Mouse (Mus musculus) adrenal gland, postnatal 10 days (tissue): ENCODE data around the gene 0610040J01Rik. TPM values are rescaled to one million over a fixed set of nuclear protein-coding genes. Genes with fewer than 3 reads are reported as not detected.

Experiments used
- DNase-seq: peaks from one replicate; pipeline ENCODE4 v3.0.0; 2021; ENCODE audit warnings: mixed read lengths
- long read RNA-seq, 2 experiments: library from polyadenylated mRNA; stranded (forward); transcript quantifications; one replicate each; pipeline ENCODE4 v2.0.0; 2021
- total RNA-seq, 2 experiments: library from RNA; stranded (reverse); gene quantifications; 2 replicates each; pipeline ENCODE4 v1.2.3; 2021

Gene 0610040J01Rik
- total RNA-seq: 1 to 10 TPM; 3.6 to 5.9 TPM
- long read RNA-seq, experiment 1, transcript 0610040J01Rik-201 (4 exons, 2,008 nt): major isoform, 5 of 9 reads
- long read RNA-seq, experiment 1, partial matches to known transcripts: 3 of 9 reads
- long read RNA-seq, experiment 1, other reads (novel, unspliced or antisense): 1 of 9 reads
- long read RNA-seq, experiment 2, transcript 0610040J01Rik-201 (4 exons, 2,008 nt): major isoform, 5 of 7 reads
- long read RNA-seq, experiment 2, partial matches to known transcripts: 0 of 7 reads
- long read RNA-seq, experiment 2, other reads (novel, unspliced or antisense): 2 of 7 reads

DNA sequence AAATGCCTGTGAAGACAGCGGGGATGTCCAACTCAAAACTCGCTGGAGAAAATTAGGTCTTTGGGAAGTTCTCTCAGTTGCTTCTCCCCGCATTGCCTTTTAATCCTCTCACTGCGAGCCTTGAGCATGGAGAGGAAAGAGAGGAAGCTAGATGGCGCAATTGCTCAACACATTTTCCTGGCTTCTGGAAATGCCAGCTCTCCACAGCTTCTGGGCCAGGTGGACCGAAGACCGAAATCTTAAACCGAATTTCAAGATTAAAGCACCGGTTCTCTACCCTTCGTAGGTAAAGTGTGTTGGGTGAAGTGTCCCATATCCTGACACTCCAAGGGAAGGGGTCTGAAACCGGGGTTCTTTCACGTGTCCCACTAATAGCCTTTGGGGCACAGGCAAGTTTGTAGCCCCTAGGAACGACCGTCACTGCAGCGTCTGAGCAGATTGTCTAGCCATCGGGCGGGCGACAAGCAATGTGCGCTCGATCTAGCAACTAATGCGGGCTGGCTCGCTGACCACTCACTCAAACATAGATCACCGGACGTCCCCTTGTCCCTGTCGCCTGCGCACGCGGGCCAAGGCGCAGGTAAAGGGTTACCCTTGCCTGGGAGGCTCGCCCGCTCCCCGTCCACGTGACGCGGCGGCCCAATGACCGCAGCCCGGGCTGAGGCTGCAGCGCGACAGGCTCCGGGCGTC, at the start of gene 0610040J01Rik:
TSS of gene 0610040J01Rik (plus strand) at position 545 of the 690 bp plus-strand sequence.
- DNase-seq: peak; percentile 77

- no peak for DNase-seq
These were observed 46.3 kb upstream of the 0610040J01Rik start for GRCm38 (mm10) chr5:63765886-63766285.

- peak; percentile 65 for DNase-seq
These were observed 45.4 kb upstream of the 0610040J01Rik start for GRCm38 (mm10) chr5:63766715-63767114.

GRCm38 (mm10) chr5:63767464-63767863, 44.7 kb upstream of the 0610040J01Rik start:
- DNase-seq: no peak

DNA sequence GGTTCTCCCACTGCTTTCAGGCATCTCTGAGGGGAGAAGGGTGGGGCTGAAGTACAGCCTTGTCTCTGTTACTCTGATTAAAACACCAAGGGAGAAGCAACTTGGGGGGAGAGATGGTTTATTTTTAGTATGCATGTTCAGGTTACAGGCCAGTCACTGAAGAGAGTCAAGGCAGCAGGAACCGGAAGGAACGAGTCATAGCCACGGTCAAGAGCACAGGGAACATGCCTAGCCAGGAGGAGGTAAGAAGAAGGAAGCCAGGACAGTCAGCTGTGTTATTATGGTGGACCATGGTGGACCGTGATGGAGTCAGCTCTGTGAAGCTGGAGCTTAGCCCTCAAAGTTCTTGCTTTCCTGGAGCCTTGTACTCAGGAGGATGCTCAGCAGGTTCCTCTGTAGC, 43.9 kb upstream of the 0610040J01Rik start:
- DNase-seq: no peak

DNA sequence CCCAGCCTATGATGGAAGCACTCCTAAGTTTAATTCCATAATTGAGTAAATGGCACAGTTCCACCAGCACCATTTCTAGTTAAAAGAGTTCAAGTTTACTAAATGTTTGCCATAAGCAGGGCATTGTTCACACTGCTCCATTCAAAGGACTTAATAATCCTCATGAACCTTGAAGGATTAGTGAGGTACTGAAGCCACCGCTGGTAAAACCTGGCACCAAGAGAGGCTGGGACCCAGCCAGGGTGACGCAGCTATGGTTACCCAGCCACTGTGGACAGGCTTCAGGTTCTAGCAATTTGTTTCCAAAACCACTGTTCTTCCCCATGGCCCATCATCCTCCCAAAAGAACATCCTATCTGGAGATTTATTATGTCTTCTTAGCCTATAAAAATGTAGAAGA, 39.2 kb upstream of the 0610040J01Rik start:
- DNase-seq: no peak

- no peak for DNase-seq
These were observed 38.6 kb upstream of the 0610040J01Rik start for GRCm38 (mm10) chr5:63773603-63774002.

GRCm38 (mm10) chr5:63788156-63788826, 23.9 kb upstream of the 0610040J01Rik start:
- DNase-seq: no peak

GRCm38 (mm10) chr5:63812509-63812865, 324 bp downstream of the 0610040J01Rik start:
- no peak for DNase-seq

DNA sequence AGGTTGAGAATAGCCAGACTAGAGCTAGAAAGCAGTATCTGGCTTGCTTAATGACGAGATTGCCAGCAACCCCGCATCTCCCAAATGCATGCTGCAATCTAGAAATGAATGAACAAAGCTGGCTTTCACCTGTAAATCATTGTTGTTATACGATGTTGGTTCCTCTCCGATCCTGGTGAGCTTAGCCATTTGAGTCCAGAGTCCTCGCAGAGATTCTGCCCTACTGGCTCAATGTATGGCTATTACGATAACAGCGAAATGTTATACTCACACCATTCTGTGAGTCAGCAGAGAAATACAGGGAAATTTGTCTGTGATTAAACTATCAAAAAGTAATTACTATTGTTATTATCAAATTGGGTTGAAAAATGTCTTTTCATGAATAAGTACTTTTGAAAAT, 4.5 kb downstream of the 0610040J01Rik start:
- no peak for DNase-seq

GRCm38 (mm10) chr5:63817270-63817669, 5.1 kb downstream of the 0610040J01Rik start:
- DNase-seq: no peak

- no peak for DNase-seq
These were observed 6.8 kb downstream of the 0610040J01Rik start for GRCm38 (mm10) chr5:63818975-63819374.

DNA sequence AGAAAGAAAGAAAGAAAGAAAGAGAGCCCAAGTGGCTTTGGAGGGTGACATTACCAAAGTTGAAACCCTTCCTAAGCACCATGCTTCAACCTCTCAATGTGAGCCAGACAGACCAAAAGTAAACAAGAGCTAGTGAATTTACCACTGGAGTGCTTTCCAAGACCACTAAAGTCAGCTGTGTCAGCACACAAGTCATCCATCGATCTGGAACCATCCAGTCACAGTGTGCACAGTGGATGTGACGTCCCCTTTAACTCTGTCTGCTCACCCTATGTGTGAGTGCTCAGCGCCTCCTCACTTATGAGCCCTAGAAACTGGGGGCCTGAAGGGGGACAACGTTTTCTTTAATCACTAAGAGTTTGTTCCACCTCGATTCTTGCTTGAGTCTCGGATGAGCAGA, 7.4 kb downstream of the 0610040J01Rik start:
- DNase-seq: no peak

DNA sequence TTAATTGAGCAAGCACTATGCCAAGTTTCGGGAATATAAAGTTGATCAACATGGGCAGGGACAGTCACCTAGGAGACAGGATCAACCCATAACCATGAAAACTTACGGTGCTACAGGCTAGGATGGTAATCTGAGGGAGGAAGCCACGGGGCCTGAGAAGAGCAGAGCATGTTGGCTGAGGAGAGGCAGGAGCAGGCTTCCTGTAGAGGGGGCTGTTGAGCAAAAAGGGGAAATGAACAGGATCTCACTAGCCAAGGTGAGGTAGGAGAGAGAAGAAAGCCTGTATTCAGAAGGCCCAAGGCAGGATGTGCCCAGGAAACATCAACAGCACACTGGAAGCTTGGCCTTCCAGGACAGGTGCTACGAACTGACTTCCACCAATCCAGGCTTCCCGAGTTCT, 9.0 kb downstream of the 0610040J01Rik start:
- no peak for DNase-seq

- no peak for DNase-seq
These were observed 9.7 kb downstream of the 0610040J01Rik start for GRCm38 (mm10) chr5:63821860-63822259.

GRCm38 (mm10) chr5:63823362-63824332, 11.5 kb downstream of the 0610040J01Rik start:
- no peak for DNase-seq

DNA sequence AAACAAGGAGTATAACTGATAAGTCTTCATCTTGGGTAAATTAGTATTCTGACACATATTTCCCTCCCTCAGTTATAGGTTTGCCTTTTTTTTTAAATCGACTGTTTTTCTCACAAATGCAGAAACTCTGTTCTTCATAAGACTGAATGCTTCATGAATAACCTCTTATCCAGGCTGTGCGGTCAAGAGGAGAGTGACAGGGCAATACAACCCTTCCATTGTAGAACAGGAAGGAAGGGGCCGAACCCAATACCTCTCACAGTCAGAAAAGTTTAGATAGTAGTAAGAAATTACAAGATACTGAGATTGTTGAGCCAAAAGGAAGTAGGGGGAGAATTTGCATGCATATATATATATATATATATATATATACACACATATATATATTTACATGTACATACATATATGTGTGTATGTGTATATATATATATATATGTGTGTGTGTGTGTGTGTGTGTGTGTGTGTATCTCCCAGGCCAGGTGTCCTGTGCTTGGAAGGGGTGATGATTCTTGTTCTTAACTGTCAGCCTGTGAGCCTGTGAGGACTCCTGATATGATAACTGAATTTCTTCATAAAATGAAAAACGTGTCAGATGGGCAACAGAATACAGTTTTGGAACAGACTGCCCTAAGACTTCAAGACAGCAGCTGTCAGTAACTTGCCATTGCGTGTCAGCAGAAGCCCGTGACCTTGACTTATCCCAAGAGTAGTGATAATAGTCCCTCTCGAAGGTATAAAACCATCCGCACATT, 12.6 kb downstream of the 0610040J01Rik start:
- DNase-seq: no peak

DNA sequence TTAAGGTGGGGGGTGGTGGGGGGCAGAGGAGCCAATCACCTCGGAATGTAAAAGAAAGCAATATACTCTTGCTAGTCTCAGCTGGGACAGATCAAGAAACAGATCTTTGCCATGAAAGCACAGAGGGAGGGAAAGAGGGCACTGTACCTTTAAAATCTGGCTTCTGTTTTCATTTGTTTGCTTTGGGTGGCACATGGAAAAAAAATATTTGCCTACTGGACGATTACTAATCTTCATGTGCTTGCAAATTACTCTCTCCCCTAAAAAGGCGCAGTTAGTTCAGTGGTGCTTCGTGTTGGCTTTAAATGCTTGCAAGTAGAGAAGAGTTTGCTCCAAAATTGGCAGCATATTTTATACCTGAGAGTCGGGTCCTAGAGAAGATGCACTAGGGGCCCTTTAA, 13.7 kb downstream of the 0610040J01Rik start:
- no peak for DNase-seq

- no peak for DNase-seq
These were observed 14.8 kb downstream of the 0610040J01Rik start for GRCm38 (mm10) chr5:63827006-63827405.

- no peak for DNase-seq
These were observed 15.4 kb downstream of the 0610040J01Rik start for GRCm38 (mm10) chr5:63827415-63828053.
